Mouse (Mus musculus): ENCODE results near the gene Kdm5a. TPM values are rescaled to one million over a fixed set of nuclear protein-coding genes. Genes with fewer than 3 reads are reported as not detected.

Kdm5a gene
- polyA plus RNA-seq, 1 experiment, result 7.5 TPM

GRCm38 (mm10) chr6:120324295-120324927 is 39.5 kb upstream of the Kdm5a start:
- H3K36me3 ChIP-seq (ENCODE audit: control insufficient read depth, insufficient read depth), result peaks cover 6% of the 10 kb centered on the region
- no peak overlapping the region for H3ac ChIP-seq (ENCODE audit: control insufficient read depth, insufficient read length)
- H3K4me2 ChIP-seq (ENCODE audit: low read depth), result no peak overlapping the region
- H3K4me3 ChIP-seq, result no peak overlapping the region
- H3K79me2 ChIP-seq (ENCODE audit: control insufficient read depth, insufficient read depth), result no peaks in the 10 kb centered on the region
- H3K27me3 ChIP-seq (ENCODE audit: control insufficient read depth, insufficient read depth, insufficient read length), result no peaks in the 10 kb centered on the region
- no peak for TF ChIP-seq REST (IDR thresholded peaks at IDR 0.05; ENCODE audit: insufficient read depth, insufficient read length)
- no peak for TF ChIP-seq TCF12 (IDR thresholded peaks at IDR 0.05; ENCODE audit: insufficient read depth, poor library complexity, severe bottlenecking)
- no peak for TF ChIP-seq POLR2A (IDR thresholded peaks at IDR 0.05; ENCODE audit: insufficient read length, low read depth)
- no peak for TF ChIP-seq MYOG (IDR thresholded peaks at IDR 0.05; ENCODE audit: control insufficient read depth in 1 of 3, insufficient read depth in 1 of 3, insufficient read length in 2 of 3, low read depth in 2 of 3)
- TF ChIP-seq MYOD1 (IDR thresholded peaks at IDR 0.05; ENCODE audit: control insufficient read depth in 1 of 3, insufficient read length in 2 of 3, low read depth in 2 of 3), result no peak
- no peak for TF ChIP-seq TCF3 (IDR thresholded peaks at IDR 0.05; ENCODE audit: insufficient read length, low read depth)
- no peak for TF ChIP-seq USF1 (IDR thresholded peaks at IDR 0.05; ENCODE audit: low read depth)
- no peak for TF ChIP-seq E2F4 (IDR thresholded peaks at IDR 0.05; ENCODE audit: insufficient read depth)
- no peak for TF ChIP-seq POLR2AphosphoS2 (IDR thresholded peaks at IDR 0.05; ENCODE audit: insufficient read length, low read depth)
- TF ChIP-seq CEBPB (IDR thresholded peaks at IDR 0.05; ENCODE audit: insufficient read depth, poor library complexity, severe bottlenecking), result no peak
- no peak for TF ChIP-seq SRF (IDR thresholded peaks at IDR 0.05; ENCODE audit: control insufficient read depth, insufficient read length, low read depth)
- TF ChIP-seq MAX (IDR thresholded peaks at IDR 0.05; ENCODE audit: low read depth), result no peak

GRCm38 (mm10) chr6:120332351-120332750 is 31.6 kb upstream of the Kdm5a start:
- Histone ChIP-seq H3K27me3 (ENCODE audit: control insufficient read depth, insufficient read depth, insufficient read length) (no peaks in the 10 kb centered on the region), H3K79me2 (ENCODE audit: control insufficient read depth, insufficient read depth) (no peaks in the 10 kb centered on the region), H3K4me2 (ENCODE audit: low read depth) (no peak overlapping the region), H3K36me3 (ENCODE audit: control insufficient read depth, insufficient read depth) (peaks cover 14% of the 10 kb centered on the region), H3K4me3 (no peak overlapping the region), H3ac (ENCODE audit: control insufficient read depth, insufficient read length) (no peak overlapping the region)
- no peak for TF ChIP-seq USF1 (IDR thresholded peaks at IDR 0.05; ENCODE audit: low read depth)

GRCm38 (mm10) chr6:120343992-120344391 is 19.9 kb upstream of the Kdm5a start:
- H3K27me3 ChIP-seq (ENCODE audit: control insufficient read depth, insufficient read depth, insufficient read length), result no peaks in the 10 kb centered on the region
- peaks cover 16% of the 10 kb centered on the region for H3K36me3 ChIP-seq (ENCODE audit: control insufficient read depth, insufficient read depth)
- H3K4me3 ChIP-seq, result no peak overlapping the region
- H3K79me2 ChIP-seq (ENCODE audit: control insufficient read depth, insufficient read depth), result no peaks in the 10 kb centered on the region
- H3ac ChIP-seq (ENCODE audit: control insufficient read depth, insufficient read length), result no peak overlapping the region
- no peak for TF ChIP-seq MYOG (IDR thresholded peaks at IDR 0.05; ENCODE audit: control insufficient read depth in 1 of 3, insufficient read depth in 1 of 3, insufficient read length in 2 of 3, low read depth in 2 of 3)
- no peak for TF ChIP-seq POLR2AphosphoS2 (IDR thresholded peaks at IDR 0.05; ENCODE audit: insufficient read length, low read depth)
- TF ChIP-seq TCF3 (IDR thresholded peaks at IDR 0.05; ENCODE audit: insufficient read length, low read depth), result no peak
- no peak for TF ChIP-seq CEBPB (IDR thresholded peaks at IDR 0.05; ENCODE audit: insufficient read depth, poor library complexity, severe bottlenecking)
- no peak for TF ChIP-seq POLR2A (IDR thresholded peaks at IDR 0.05; ENCODE audit: insufficient read length, low read depth)
- no peak for TF ChIP-seq TCF12 (IDR thresholded peaks at IDR 0.05; ENCODE audit: insufficient read depth, poor library complexity, severe bottlenecking)
- no peak for TF ChIP-seq USF1 (IDR thresholded peaks at IDR 0.05; ENCODE audit: low read depth)
- no peak for TF ChIP-seq MYOD1 (IDR thresholded peaks at IDR 0.05; ENCODE audit: control insufficient read depth in 1 of 3, insufficient read length in 2 of 3, low read depth in 2 of 3)
- TF ChIP-seq MAX (IDR thresholded peaks at IDR 0.05; ENCODE audit: low read depth), result no peak
- TF ChIP-seq E2F4 (IDR thresholded peaks at IDR 0.05; ENCODE audit: insufficient read depth), result no peak
- TF ChIP-seq REST (IDR thresholded peaks at IDR 0.05; ENCODE audit: insufficient read depth, insufficient read length), result no peak
- TF ChIP-seq SRF (IDR thresholded peaks at IDR 0.05; ENCODE audit: control insufficient read depth, insufficient read length, low read depth), result no peak
- H3K4me2 ChIP-seq (ENCODE audit: low read depth), result no peak overlapping the region

- Histone ChIP-seq H3K36me3 (ENCODE audit: control insufficient read depth, insufficient read depth) (peaks cover 20% of the 10 kb centered on the region), H3K4me2 (ENCODE audit: low read depth) (no peak overlapping the region)
- TF ChIP-seq REST (IDR thresholded peaks at IDR 0.05; ENCODE audit: insufficient read depth, insufficient read length) (no peak), POLR2AphosphoS2 (IDR thresholded peaks at IDR 0.05; ENCODE audit: insufficient read length, low read depth) (no peak), POLR2A (IDR thresholded peaks at IDR 0.05; ENCODE audit: insufficient read length, low read depth) (no peak), MAX (IDR thresholded peaks at IDR 0.05; ENCODE audit: low read depth) (no peak), MYOG (IDR thresholded peaks at IDR 0.05; ENCODE audit: control insufficient read depth in 1 of 3, insufficient read depth in 1 of 3, insufficient read length in 2 of 3, low read depth in 2 of 3) (no peak)
Measured at GRCm38 (mm10) chr6:120349018-120349417, 14.9 kb upstream of the Kdm5a start.

GRCm38 (mm10) chr6:120356478-120356877 is 7.4 kb upstream of the Kdm5a start:
- peak overlapping the region; percentile 89 for H3K4me2 ChIP-seq (ENCODE audit: low read depth)

More at GRCm38 (mm10) chr6:120349018-120349417, 14.9 kb upstream of the Kdm5a start:
- no peaks in the 10 kb centered on the region for H3K79me2 ChIP-seq (ENCODE audit: control insufficient read depth, insufficient read depth)
- H3K27me3 ChIP-seq (ENCODE audit: control insufficient read depth, insufficient read depth, insufficient read length), result no peaks in the 10 kb centered on the region
- no peak overlapping the region for H3K4me3 ChIP-seq
- no peak overlapping the region for H3ac ChIP-seq (ENCODE audit: control insufficient read depth, insufficient read length)

More at GRCm38 (mm10) chr6:120356478-120356877, 7.4 kb upstream of the Kdm5a start:
- TF ChIP-seq POLR2AphosphoS2 (IDR thresholded peaks at IDR 0.05; ENCODE audit: insufficient read length, low read depth) (no peak), TCF12 (IDR thresholded peaks at IDR 0.05; ENCODE audit: insufficient read depth, poor library complexity, severe bottlenecking) (no peak), MYOG (IDR thresholded peaks at IDR 0.05; ENCODE audit: control insufficient read depth in 1 of 3, insufficient read depth in 1 of 3, insufficient read length in 2 of 3, low read depth in 2 of 3) (no peak), TCF3 (IDR thresholded peaks at IDR 0.05; ENCODE audit: insufficient read length, low read depth) (no peak), E2F4 (IDR thresholded peaks at IDR 0.05; ENCODE audit: insufficient read depth) (no peak)
- Histone ChIP-seq H3K27me3 (ENCODE audit: control insufficient read depth, insufficient read depth, insufficient read length) (no peaks in the 10 kb centered on the region), H3ac (ENCODE audit: control insufficient read depth, insufficient read length) (no peak overlapping the region), H3K4me3 (peak overlapping the region; percentile 43), H3K36me3 (ENCODE audit: control insufficient read depth, insufficient read depth) (no peaks in the 10 kb centered on the region), H3K79me2 (ENCODE audit: control insufficient read depth, insufficient read depth) (peaks cover 17% of the 10 kb centered on the region)
